Mouse (Mus musculus) spleen, adult 2 months (tissue): ENCODE data around the gene Dnah11.

Experiments
- CTCF ChIP-seq: fragments of 200-500 bp; IDR thresholded peaks from 2 replicates; pipeline ENCODE4 v1.5.1; 2011; ENCODE audit warnings: mild to moderate bottlenecking, inconsistent platforms; ENCODE audit not compliant: insufficient read depth, insufficient read length, insufficient replicate concordance; ENCODE audit errors: extremely low read depth
- POLR2A ChIP-seq: fragments of 200-500 bp; IDR thresholded peaks from 2 replicates; pipeline ENCODE4 v1.6.1; 2011; ENCODE audit warnings: low read depth, low read length, inconsistent platforms

GRCm38 (mm10) chr12:118084134-118084533 is 114.7 kb downstream of the Dnah11 start:
- no peak for TF ChIP-seq POLR2A
- no peak for TF ChIP-seq CTCF
